Mouse (Mus musculus) brown adipose tissue, adult 24 weeks (tissue): ENCODE results near the gene Clstn3. TPM values are rescaled to one million over a fixed set of nuclear protein-coding genes. Genes with fewer than 3 reads are reported as not detected.
A peak's percentile ranks its signal among the peaks of the same experiment; 100 is the strongest.
"Not testable (repeated sequence)": the region's sequence is repeated elsewhere in the genome, so short reads cannot be mapped to it uniquely, and the experiment has no call there.

Experiments
- H3K27ac ChIP-seq: fragments of 200-500 bp; replicated peaks from 2 replicates; pipeline ENCODE4 v1.5.1; 2012; ENCODE audit warnings: low read depth, mild to moderate bottlenecking, low read length
- H3K4me1 ChIP-seq: fragments of 200-500 bp; 2 replicates; pipeline ENCODE4 v1.6.1; 2012; ENCODE audit warnings: low read length, mixed read lengths; ENCODE audit not compliant: control insufficient read depth, insufficient read depth, insufficient read length
- H3K4me3 ChIP-seq: fragments of 200-500 bp; 2 replicates; pipeline ENCODE4 v1.5.1; 2012; ENCODE audit warnings: low read depth, mild to moderate bottlenecking, low read length, moderate library complexity; ENCODE audit not compliant: insufficient read depth
- polyA plus RNA-seq: library from polyadenylated mRNA; stranded (reverse); fragments of >200 nt; gene quantifications from 2 replicates; pipeline ENCODE4 v1.2.4, GENCODE M21; 2012; ENCODE audit not compliant: missing spikeins, insufficient read depth, insufficient read length

Clstn3 gene
- polyA plus RNA-seq, 1 experiment = 304 TPM

- no peak overlapping the region for H3K27ac ChIP-seq
- H3K4me1 ChIP-seq = no peaks in the 10 kb centered on the region
- no peak overlapping the region for H3K4me3 ChIP-seq
Observed at GRCm38 (mm10) chr6:124487509-124487908, 22.9 kb upstream of the Clstn3 start.

- Histone ChIP-seq H3K4me3 (no peak overlapping the region), H3K4me1 (no peaks in the 10 kb centered on the region), H3K27ac (no peak overlapping the region)
Observed at GRCm38 (mm10) chr6:124485414-124486144, 21.0 kb upstream of the Clstn3 start.

- Histone ChIP-seq H3K27ac (no peak overlapping the region), H3K4me1 (no peaks in the 10 kb centered on the region), H3K4me3 (no peak overlapping the region)
Observed at GRCm38 (mm10) chr6:124484851-124485250, 20.3 kb upstream of the Clstn3 start.

- not testable (repeated sequence) for H3K27ac ChIP-seq, H3K4me3 ChIP-seq, H3K4me1 ChIP-seq
Observed at GRCm38 (mm10) chr6:124483831-124484230, 19.2 kb upstream of the Clstn3 start.

- Histone ChIP-seq H3K4me1 (peaks cover 6% of the 10 kb centered on the region), H3K4me3 (no peak overlapping the region), H3K27ac (no peak overlapping the region)
Observed at GRCm38 (mm10) chr6:124481571-124481970, 17.0 kb upstream of the Clstn3 start.

- H3K27ac ChIP-seq = no peak overlapping the region
- H3K4me1 ChIP-seq = peaks cover 6% of the 10 kb centered on the region
- H3K4me3 ChIP-seq = no peak overlapping the region
Observed at GRCm38 (mm10) chr6:124480295-124480694, 15.7 kb upstream of the Clstn3 start.

GRCm38 (mm10) chr6:124479573-124479930, 15.0 kb upstream of the Clstn3 start:
- H3K4me3 ChIP-seq = no peak overlapping the region
- peaks cover 6% of the 10 kb centered on the region for H3K4me1 ChIP-seq
- H3K27ac ChIP-seq = no peak overlapping the region

- Histone ChIP-seq H3K4me1 (peaks cover 6% of the 10 kb centered on the region), H3K4me3 (no peak overlapping the region), H3K27ac (0 out of 2 replicates have a peak overlapping the region, but pooled peaks have one; percentile 16)
Observed at GRCm38 (mm10) chr6:124478874-124479572, 14.4 kb upstream of the Clstn3 start.

- H3K4me3 ChIP-seq = no peak overlapping the region
- H3K4me1 ChIP-seq = peaks cover 6% of the 10 kb centered on the region
- H3K27ac ChIP-seq = peak overlapping the region; percentile 93
Observed at GRCm38 (mm10) chr6:124477922-124478651, 13.5 kb upstream of the Clstn3 start.

GRCm38 (mm10) chr6:124477221-124477655, 12.6 kb upstream of the Clstn3 start:
- Histone ChIP-seq H3K27ac (peak overlapping the region; percentile 64), H3K4me1 (peaks cover 6% of the 10 kb centered on the region), H3K4me3 (no peak overlapping the region)

GRCm38 (mm10) chr6:124476796-124477195, 12.2 kb upstream of the Clstn3 start:
- Histone ChIP-seq H3K4me3 (no peak overlapping the region), H3K4me1 (peaks cover 6% of the 10 kb centered on the region)

GRCm38 (mm10) chr6:124476216-124476615, 11.6 kb upstream of the Clstn3 start:
- H3K27ac ChIP-seq = no peak overlapping the region
- peaks cover 6% of the 10 kb centered on the region for H3K4me1 ChIP-seq
- H3K4me3 ChIP-seq = no peak overlapping the region

More at GRCm38 (mm10) chr6:124476796-124477195, 12.2 kb upstream of the Clstn3 start:
- H3K27ac ChIP-seq = no peak overlapping the region

- not testable (repeated sequence) for H3K4me1 ChIP-seq, H3K4me3 ChIP-seq, H3K27ac ChIP-seq
Observed at GRCm38 (mm10) chr6:124475335-124476075, 10.9 kb upstream of the Clstn3 start.

- Histone ChIP-seq H3K4me3 (no peak overlapping the region), H3K27ac (no peak overlapping the region), H3K4me1 (peaks cover 6% of the 10 kb centered on the region)
Observed at GRCm38 (mm10) chr6:124474621-124475020, 10.0 kb upstream of the Clstn3 start.

- peaks cover 1% of the 10 kb centered on the region; the same call in 1 of the 2 replicates for H3K4me1 ChIP-seq
- H3K4me3 ChIP-seq = no peak overlapping the region
- H3K27ac ChIP-seq = no peak overlapping the region
Observed at GRCm38 (mm10) chr6:124472801-124473200, 8.2 kb upstream of the Clstn3 start.
